Mouse (Mus musculus): ENCODE measurements around the gene Nek9. TPM values are rescaled to one million over a fixed set of nuclear protein-coding genes. Genes with fewer than 3 reads are reported as not detected.

The Nek9 gene
- polyA plus RNA-seq (2012; ENCODE audit: insufficient read depth, low replicate concordance): 2.0 and 2.6 TPM in 2 replicates

- H3K27me3 ChIP-seq (replicated peaks): no peaks in the 10 kb centered on the region
- no peaks in the 10 kb centered on the region for H3K9me3 ChIP-seq
- H3K36me3 ChIP-seq (replicated peaks; ENCODE audit: low read length): peaks cover 49% of the 10 kb centered on the region
- H3K4me1 ChIP-seq: peaks cover 24% of the 10 kb centered on the region
- H3K4me3 ChIP-seq (replicated peaks): peak within 1 kb of the TSS; percentile 98
- TF ChIP-seq GATA1 (IDR thresholded peaks at IDR 0.05; ENCODE audit: borderline replicate concordance, low read length) (no peak), FLI1 (IDR thresholded peaks at IDR 0.05; ENCODE audit: low read length) (peak; percentile 49; the same call in 1 of the 2 replicates)
Measured at GRCm38 (mm10) chr12:85339243-85339729, at the start of gene Nek9. Gene Nek9, minus strand, starts transcription at chr12:85339362.

GRCm38 (mm10) chr12:85385995-85386375 is 46.8 kb upstream of the Nek9 start:
- Histone ChIP-seq H3K36me3 (replicated peaks; ENCODE audit: low read length) (no peaks in the 10 kb centered on the region), H3K4me1 (peaks cover 71% of the 10 kb centered on the region), H3K4me3 (replicated peaks) (peak overlapping the region; percentile 44), H3K27me3 (replicated peaks) (peaks cover 24% of the 10 kb centered on the region), H3K9me3 (no peaks in the 10 kb centered on the region)
- no peak for TF ChIP-seq GATA1 (IDR thresholded peaks at IDR 0.05; ENCODE audit: borderline replicate concordance, low read length)
- no peak for TF ChIP-seq FLI1 (IDR thresholded peaks at IDR 0.05; ENCODE audit: low read length)

GRCm38 (mm10) chr12:85385329-85385994 is 46.3 kb upstream of the Nek9 start:
- Histone ChIP-seq H3K4me1 (peaks cover 70% of the 10 kb centered on the region), H3K9me3 (no peaks in the 10 kb centered on the region), H3K27me3 (replicated peaks) (peaks cover 24% of the 10 kb centered on the region), H3K36me3 (replicated peaks; ENCODE audit: low read length) (no peaks in the 10 kb centered on the region), H3K4me3 (replicated peaks) (peak overlapping the region; percentile 44)
- TF ChIP-seq FLI1 (IDR thresholded peaks at IDR 0.05; ENCODE audit: low read length): no peak
- TF ChIP-seq GATA1 (IDR thresholded peaks at IDR 0.05; ENCODE audit: borderline replicate concordance, low read length): no peak

- no peak for TF ChIP-seq FLI1 (IDR thresholded peaks at IDR 0.05; ENCODE audit: low read length)
- no peak for TF ChIP-seq GATA1 (IDR thresholded peaks at IDR 0.05; ENCODE audit: borderline replicate concordance, low read length)
- Histone ChIP-seq H3K4me1 (peaks cover 50% of the 10 kb centered on the region), H3K9me3 (no peaks in the 10 kb centered on the region), H3K36me3 (replicated peaks; ENCODE audit: low read length) (no peaks in the 10 kb centered on the region), H3K27me3 (replicated peaks) (peaks cover 20% of the 10 kb centered on the region), H3K4me3 (replicated peaks) (no peak overlapping the region)
Measured at GRCm38 (mm10) chr12:85382761-85383680, 43.9 kb upstream of the Nek9 start.

GRCm38 (mm10) chr12:85381570-85381969 is 42.4 kb upstream of the Nek9 start:
- H3K4me3 ChIP-seq (replicated peaks): no peak overlapping the region
- no peaks in the 10 kb centered on the region for H3K9me3 ChIP-seq
- peaks cover 12% of the 10 kb centered on the region for H3K27me3 ChIP-seq (replicated peaks)
- H3K4me1 ChIP-seq: peaks cover 46% of the 10 kb centered on the region
- H3K36me3 ChIP-seq (replicated peaks; ENCODE audit: low read length): no peaks in the 10 kb centered on the region
- TF ChIP-seq GATA1 (IDR thresholded peaks at IDR 0.05; ENCODE audit: borderline replicate concordance, low read length) (no peak), FLI1 (IDR thresholded peaks at IDR 0.05; ENCODE audit: low read length) (no peak)

- Histone ChIP-seq H3K9me3 (no peaks in the 10 kb centered on the region), H3K4me1 (peaks cover 42% of the 10 kb centered on the region), H3K4me3 (replicated peaks) (no peak overlapping the region), H3K36me3 (replicated peaks; ENCODE audit: low read length) (no peaks in the 10 kb centered on the region), H3K27me3 (replicated peaks) (peaks cover 9% of the 10 kb centered on the region)
- TF ChIP-seq FLI1 (IDR thresholded peaks at IDR 0.05; ENCODE audit: low read length) (no peak), GATA1 (IDR thresholded peaks at IDR 0.05; ENCODE audit: borderline replicate concordance, low read length) (no peak)
Measured at GRCm38 (mm10) chr12:85380942-85381341, 41.8 kb upstream of the Nek9 start.

GRCm38 (mm10) chr12:85380308-85380707 is 41.1 kb upstream of the Nek9 start:
- Histone ChIP-seq H3K27me3 (replicated peaks) (peaks cover 2% of the 10 kb centered on the region), H3K4me3 (replicated peaks) (no peak overlapping the region), H3K9me3 (no peaks in the 10 kb centered on the region), H3K36me3 (replicated peaks; ENCODE audit: low read length) (no peaks in the 10 kb centered on the region), H3K4me1 (peaks cover 39% of the 10 kb centered on the region)
- TF ChIP-seq GATA1 (IDR thresholded peaks at IDR 0.05; ENCODE audit: borderline replicate concordance, low read length) (no peak), FLI1 (IDR thresholded peaks at IDR 0.05; ENCODE audit: low read length) (no peak)

- peaks cover 32% of the 10 kb centered on the region for H3K4me1 ChIP-seq
- H3K9me3 ChIP-seq: no peaks in the 10 kb centered on the region
- no peaks in the 10 kb centered on the region for H3K36me3 ChIP-seq (replicated peaks; ENCODE audit: low read length)
- no peaks in the 10 kb centered on the region for H3K27me3 ChIP-seq (replicated peaks)
- TF ChIP-seq GATA1 (IDR thresholded peaks at IDR 0.05; ENCODE audit: borderline replicate concordance, low read length): no peak
- no peak for TF ChIP-seq FLI1 (IDR thresholded peaks at IDR 0.05; ENCODE audit: low read length)
- no peak overlapping the region for H3K4me3 ChIP-seq (replicated peaks)
Measured at GRCm38 (mm10) chr12:85378271-85378670, 39.1 kb upstream of the Nek9 start.

GRCm38 (mm10) chr12:85374561-85375272 is 35.6 kb upstream of the Nek9 start, which contains the start of gene Tmed10:
Gene Tmed10, minus strand, starts transcription at chr12:85374847.
- Histone ChIP-seq H3K9me3 (no peaks in the 10 kb centered on the region), H3K4me3 (replicated peaks) (peak within 1 kb of the TSS; percentile 94), H3K27me3 (replicated peaks) (no peaks in the 10 kb centered on the region), H3K4me1 (peaks cover 44% of the 10 kb centered on the region), H3K36me3 (replicated peaks; ENCODE audit: low read length) (peaks cover 3% of the 10 kb centered on the region)
- TF ChIP-seq FLI1 (IDR thresholded peaks at IDR 0.05; ENCODE audit: low read length) (no peak), GATA1 (IDR thresholded peaks at IDR 0.05; ENCODE audit: borderline replicate concordance, low read length) (no peak)
